Mouse (Mus musculus): ENCODE data around the gene Prr14.

DNA sequence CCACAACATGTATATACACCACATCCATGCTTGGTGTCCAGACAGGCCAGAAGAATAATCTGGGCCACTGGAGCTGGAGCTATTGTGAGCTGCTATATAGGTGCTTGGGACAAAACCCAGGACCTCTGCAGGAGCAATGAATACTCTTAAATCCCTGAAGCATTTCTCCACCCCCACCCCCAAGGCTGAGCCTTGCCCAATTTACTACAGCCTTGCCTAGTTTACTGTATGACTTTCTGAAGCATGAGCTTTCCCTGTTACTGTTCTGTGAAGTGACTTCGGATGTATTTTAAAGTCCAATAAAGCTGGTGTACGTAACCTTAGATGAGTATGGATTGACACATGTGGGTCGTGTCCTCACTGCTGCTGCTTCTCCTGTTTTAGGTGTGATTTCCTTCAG is 54.4 kb downstream of the Prr14 start:
- no peak for TF ChIP-seq CTCF (IDR thresholded peaks at IDR 0.05; ENCODE audit: low read depth)
- TF ChIP-seq EP300 (IDR thresholded peaks at IDR 0.05; ENCODE audit: low read depth): no peak

Data from liver, postnatal 0 days (tissue).